Mouse (Mus musculus): ENCODE results near the gene Cpxm2.

DNA sequence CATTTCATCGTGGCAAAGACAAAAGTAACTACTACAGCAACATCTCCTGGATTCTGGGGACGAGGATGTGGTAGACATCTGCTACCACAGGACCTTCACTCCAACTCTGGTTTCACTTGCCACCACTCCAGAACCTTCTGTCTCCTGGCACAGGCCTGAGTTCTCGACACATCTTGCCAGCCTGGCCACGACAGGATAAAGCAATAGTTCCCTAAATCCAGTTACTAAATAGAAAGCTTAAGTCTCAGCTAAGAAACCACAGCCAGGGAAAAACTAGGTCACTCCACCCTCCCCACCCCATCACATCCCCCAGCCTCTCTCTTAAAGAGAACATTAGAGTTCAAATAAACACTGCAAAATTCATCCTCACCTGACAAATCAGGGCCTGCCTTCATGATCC lies 66.4 kb downstream of the Cpxm2 start:
- no peak for TF ChIP-seq MXI1 (IDR thresholded peaks at IDR 0.05; ENCODE audit: low read depth, low read length)
- no peak for TF ChIP-seq EP300 (IDR thresholded peaks at IDR 0.05; ENCODE audit: low read length)
- no peak for TF ChIP-seq CTCF (conservative IDR thresholded peaks at IDR 0.05 in 1 of 2, IDR thresholded peaks at IDR 0.05 in 1 of 2; ENCODE audit: low read depth in 2 of 2, low read length in 2 of 2)
- no peak for TF ChIP-seq TCF12 (IDR thresholded peaks at IDR 0.05; ENCODE audit: low read depth, low read length)
- TF ChIP-seq USF1 (IDR thresholded peaks at IDR 0.05; ENCODE audit: low read depth, low read length) = no peak
- no peak for TF ChIP-seq UBTF (IDR thresholded peaks at IDR 0.05; ENCODE audit: low read depth, low read length)
- no peak for TF ChIP-seq USF2 (conservative IDR thresholded peaks at IDR 0.05; ENCODE audit: low read depth, low read length)
- no peak for TF ChIP-seq KAT2A (IDR thresholded peaks at IDR 0.05; ENCODE audit: insufficient replicate concordance, low read length)
- no peak for TF ChIP-seq ZKSCAN1 (IDR thresholded peaks at IDR 0.05; ENCODE audit: borderline replicate concordance, low read depth, low read length)
